Mouse (Mus musculus): ENCODE measurements at regions not wholly inside any gene's neighbourhood (a gene's known extent, or its start where the extent isn't known, plus 50 kb on each side); places are given as distances from the start of the nearest gene placed in this dataset.

DNA sequence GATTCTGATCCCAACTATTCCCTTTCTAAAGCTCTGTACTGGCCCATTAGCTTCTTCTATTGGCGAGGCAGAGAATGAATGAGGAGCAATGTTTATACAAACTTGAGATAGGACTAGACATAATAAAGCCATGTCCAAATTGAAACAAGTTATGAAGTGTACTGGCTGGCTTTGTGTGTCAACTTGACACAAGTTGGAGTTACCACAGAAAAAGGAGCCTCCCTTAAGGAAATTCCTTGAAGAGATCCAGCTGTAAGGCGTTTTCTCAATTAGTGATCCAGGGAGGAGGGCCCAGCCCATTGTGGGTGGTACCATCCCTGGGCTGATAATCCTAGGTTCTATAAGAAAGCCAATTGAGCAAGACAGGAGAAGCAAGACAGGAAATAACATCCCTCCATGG lies 135.9 kb upstream of the Cr2 start:
- DNase-seq: no peak

DNA sequence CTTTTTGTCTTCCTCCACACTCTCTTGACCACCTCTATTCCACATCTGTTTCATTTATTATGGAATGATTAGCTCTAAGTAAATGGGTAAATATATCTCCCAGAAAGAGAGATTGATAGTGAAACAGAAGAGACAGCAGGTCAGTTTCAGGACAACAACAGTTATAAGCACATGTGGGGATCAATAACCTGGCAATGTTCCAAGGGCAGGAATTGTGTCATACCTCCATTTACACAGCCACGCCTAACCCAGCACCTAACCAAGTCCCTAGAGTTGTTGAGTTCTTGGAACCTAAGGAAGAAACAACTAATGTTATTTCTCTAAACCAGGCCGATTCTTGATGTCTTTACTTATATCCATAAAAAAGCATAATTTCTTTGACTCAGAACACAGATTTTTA lies 108.6 kb upstream of the Cr2 start:
- no peak for DNase-seq

DNA sequence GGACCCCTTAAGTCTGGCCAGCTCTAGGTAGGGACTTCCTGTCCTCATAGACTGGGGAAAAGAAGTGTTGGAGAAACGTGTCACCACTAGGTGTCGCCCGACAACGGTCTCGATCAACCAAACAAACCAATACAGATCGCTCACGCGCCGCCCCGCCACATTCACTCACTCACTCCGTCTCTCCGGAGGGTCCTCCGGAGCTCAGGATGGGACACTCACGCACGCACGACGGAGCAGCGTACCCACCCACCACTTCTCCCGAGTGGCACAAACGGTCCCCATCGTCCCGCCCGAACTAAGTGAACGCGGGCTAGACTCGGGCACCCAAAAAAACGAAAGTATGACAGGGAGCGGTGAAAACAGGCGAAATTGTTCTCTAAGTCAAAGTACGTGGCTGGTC lies 65.0 kb upstream of the Cr2 start:
- peak; percentile 94 for DNase-seq

DNA sequence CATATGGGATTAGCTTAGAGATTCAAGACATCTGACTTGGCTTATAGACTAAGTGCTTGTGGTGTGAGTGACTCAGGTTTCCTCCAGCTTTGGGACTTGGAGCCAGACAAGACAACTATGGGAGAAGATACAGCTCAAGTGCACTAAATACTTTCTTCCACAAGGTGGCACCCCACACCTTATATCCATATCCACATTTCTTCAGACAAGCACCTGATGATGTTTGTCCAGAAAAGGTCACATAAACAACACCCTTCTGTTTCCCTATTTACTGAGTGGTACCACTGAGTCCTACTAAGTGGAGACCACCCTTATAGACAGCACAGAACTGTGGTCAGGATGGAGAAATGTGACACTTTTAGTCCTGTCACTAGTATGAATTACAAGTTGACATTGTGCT lies 56.1 kb upstream of the Cr2 start:
- peak; percentile 30 for DNase-seq

DNA sequence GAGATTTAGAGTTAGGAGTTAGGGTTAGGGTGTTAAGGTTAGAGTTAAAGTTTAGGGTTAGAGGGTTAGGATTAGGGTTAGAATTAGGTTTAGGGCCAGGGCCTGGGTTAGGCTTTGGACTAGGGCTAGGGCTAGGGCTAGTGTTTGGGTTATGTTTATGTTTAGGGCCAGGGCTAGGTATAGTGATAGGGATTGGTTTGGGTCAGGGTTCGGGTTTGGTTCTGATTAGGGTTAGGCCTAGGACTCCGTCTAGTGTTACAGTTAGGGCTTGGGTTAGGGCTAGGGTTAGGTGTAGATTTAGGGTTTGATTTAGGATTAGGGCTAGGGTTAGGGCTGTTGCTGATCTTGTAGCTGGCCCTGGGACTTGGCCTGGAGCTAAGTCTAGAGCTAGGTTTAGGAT lies 50.5 kb upstream of the Cr2 start:
- DNase-seq: no peak
